Mouse (Mus musculus): ENCODE data around the gene Cct8.

DNA sequence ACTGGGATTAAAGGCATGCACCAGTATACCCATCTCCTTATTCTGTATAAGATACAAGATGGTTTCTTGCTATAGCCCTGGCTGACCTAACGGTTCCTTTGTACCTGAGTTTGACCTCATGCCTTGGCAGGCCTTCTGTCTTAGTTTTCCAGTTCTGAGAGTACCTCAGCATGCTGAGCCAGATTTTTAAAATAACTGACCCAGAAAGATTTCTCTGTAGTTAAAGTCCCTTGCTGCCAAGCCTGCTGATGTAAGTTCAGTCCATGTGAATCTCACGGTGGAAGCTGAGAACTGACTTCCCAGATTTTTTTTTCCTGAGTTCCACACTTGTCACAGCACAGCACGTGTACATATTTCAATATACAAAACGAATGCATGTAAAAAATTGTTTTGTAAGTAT is 25.1 kb downstream of the Cct8 start:
- no peak for TF ChIP-seq CTCF (IDR thresholded peaks at IDR 0.05; ENCODE audit: borderline replicate concordance, insufficient read depth, low read depth, low read length)
- no peak for TF ChIP-seq POLR2A (IDR thresholded peaks at IDR 0.05; ENCODE audit: borderline replicate concordance, insufficient read depth, low read length)
